Mouse (Mus musculus): ENCODE data around the gene Iqcc. TPM values are rescaled to one million over a fixed set of nuclear protein-coding genes. Genes with fewer than 3 reads are reported as not detected.

Iqcc gene
- polyA plus RNA-seq, 1 experiment = 9.7 TPM

DNA sequence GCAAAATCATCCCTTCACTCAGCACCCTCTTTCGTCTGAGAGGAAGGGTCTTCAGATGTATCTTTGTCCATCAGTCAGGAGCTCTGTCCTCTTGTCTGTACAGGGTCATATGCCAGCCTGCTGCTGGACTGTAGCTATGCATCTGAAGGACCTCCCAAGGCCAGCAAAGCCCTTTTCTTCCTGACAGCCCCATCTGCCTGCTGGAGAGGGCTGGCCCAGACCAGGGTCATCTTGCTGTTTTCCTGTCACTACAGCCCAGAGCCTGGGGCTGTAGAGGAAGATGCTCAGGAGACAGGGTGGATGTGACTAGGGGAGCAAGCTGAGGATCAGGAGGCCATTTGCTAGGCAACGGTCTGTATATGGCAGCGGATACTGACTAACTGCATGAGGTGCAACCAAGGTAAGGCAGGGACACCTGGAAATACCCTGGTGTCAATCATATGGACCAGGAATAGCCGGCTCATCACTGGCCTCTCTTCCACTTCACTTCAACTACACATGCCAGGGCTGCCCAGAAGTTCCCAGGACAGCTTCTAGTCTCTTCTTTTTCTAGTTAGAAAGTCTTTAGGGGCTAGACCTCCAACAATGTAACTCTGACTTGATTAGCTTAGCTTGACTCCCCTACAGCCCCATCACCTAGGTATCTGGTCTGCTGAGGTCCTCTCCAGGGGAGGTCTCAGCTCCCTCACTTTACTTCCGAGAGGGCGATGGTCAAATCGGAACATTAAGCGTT, 4.1 kb upstream of the Iqcc start:
- no peaks in the 10 kb centered on the region for H3K9me3 ChIP-seq
- peaks cover 47% of the 10 kb centered on the region for H3K36me3 ChIP-seq (replicated peaks; ENCODE audit: low read length)
- no peaks in the 10 kb centered on the region for H3K27me3 ChIP-seq (replicated peaks)
- H3K4me3 ChIP-seq (replicated peaks) = peak overlapping the region; percentile 93
- peaks cover 71% of the 10 kb centered on the region for H3K4me1 ChIP-seq
- no peak for TF ChIP-seq GATA1 (IDR thresholded peaks at IDR 0.05; ENCODE audit: borderline replicate concordance, low read length)
- TF ChIP-seq FLI1 (IDR thresholded peaks at IDR 0.05; ENCODE audit: low read length) = no peak

DNA sequence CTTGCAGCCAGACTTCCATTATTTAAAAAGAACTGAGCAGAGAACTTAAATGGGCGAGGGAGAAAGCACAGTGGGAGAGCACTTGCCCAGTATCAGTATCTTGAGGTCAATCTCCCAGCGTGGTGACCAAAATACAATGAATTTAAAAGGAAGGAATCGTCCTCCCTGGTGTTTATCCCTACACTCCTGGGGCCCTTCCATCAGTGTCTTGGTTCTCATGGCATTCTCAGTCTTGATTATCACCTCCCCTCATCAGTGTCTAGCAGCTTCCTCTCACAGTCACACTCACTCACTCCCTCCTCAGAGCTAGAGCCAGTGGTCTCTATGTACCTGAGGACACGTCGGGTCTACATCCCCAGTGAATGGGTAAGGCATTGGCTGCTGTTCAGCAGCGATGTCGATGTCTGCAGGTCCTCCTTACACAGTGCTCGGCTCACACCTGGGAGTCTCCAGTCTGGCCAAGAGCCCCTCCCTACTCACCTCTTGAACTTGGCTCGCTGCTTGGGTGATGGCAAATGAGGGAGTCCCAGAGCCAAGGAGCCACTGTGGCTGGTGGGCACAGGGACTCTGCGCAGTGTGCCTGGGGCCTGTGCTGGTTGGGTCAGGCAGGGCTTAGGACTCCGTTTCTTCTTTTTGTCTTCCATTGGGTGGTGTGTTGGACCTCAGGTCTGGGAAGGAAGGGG, 3.4 kb upstream of the Iqcc start:
- Histone ChIP-seq H3K36me3 (replicated peaks; ENCODE audit: low read length) (peaks cover 44% of the 10 kb centered on the region), H3K27me3 (replicated peaks) (no peaks in the 10 kb centered on the region), H3K4me3 (replicated peaks) (peak overlapping the region; percentile 93), H3K9me3 (no peaks in the 10 kb centered on the region), H3K4me1 (peaks cover 78% of the 10 kb centered on the region)
- TF ChIP-seq FLI1 (IDR thresholded peaks at IDR 0.05; ENCODE audit: low read length) (no peak), GATA1 (IDR thresholded peaks at IDR 0.05; ENCODE audit: borderline replicate concordance, low read length) (no peak)

DNA sequence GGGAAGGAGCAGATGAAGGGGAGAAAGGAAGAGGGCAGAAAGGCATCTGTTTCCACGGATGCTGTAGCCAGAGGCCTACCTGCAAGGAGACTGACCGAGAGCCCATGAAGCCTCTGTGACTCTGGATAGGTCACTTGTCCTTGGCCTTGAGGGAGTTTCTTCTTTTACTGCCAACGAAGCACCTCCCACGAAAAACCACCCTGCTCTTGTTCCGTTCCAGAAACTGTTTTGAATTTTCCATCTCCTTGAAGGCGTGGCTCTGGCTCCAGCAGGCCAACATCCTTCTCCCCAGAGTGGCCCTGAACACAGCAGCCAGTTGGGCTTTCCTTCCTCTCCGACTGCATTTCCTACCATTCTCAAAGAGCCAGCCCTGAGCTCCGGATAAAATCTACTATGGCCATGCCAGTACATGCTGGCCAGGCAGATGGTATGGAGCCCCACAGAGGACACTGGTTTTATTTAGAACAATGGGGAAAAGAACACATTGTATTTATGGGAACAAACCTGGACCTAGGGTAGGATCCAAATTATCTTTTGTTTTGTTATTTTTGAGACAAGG, 2.5 kb upstream of the Iqcc start:
- H3K4me1 ChIP-seq = peaks cover 78% of the 10 kb centered on the region
- H3K27me3 ChIP-seq (replicated peaks) = no peaks in the 10 kb centered on the region
- no peak overlapping the region for H3K4me3 ChIP-seq (replicated peaks)
- no peaks in the 10 kb centered on the region for H3K9me3 ChIP-seq
- TF ChIP-seq FLI1 (IDR thresholded peaks at IDR 0.05; ENCODE audit: low read length) (no peak), GATA1 (IDR thresholded peaks at IDR 0.05; ENCODE audit: borderline replicate concordance, low read length) (no peak)
- peaks cover 44% of the 10 kb centered on the region for H3K36me3 ChIP-seq (replicated peaks; ENCODE audit: low read length)

DNA sequence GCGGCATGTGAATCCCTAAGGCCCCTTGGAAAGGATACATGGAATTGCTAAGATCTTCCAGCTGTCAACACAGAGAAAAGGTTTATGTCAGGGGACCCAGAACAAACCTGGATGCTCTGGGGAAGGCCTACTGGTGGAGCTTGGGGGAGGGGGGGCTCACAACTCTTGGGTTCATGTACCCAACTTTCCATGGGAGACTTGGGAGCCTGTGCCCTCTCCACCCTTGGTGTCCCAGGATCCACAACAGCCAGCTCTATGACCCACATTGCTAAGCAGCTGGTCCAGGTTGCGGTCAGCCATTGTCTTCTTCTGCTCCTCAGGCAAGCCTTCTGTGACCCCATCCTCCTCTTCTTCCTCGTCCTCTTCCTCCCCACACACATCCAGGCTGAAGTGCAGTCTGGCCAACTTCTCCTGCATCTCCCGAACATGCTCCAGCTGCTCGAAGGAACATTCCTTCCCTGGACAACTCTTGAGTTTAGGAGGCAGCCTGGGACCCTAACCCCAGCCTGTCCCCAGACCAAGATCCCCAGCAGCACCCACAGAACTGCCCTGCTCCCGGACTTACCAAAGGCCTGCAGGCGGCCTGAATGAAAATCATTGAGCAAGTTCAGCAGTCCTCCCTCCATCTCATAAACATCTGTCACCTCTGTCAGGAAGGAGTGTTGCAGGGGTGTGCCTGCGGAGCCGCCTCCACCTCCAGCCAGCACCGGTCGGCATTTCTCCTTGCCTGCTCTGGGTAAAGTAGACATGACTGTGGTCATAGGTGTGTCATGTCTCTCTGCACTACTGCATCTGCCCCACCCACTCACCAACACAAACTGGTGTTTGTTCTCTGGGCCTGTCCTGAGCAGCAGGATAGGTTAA, 1.8 kb upstream of the Iqcc start:
- TF ChIP-seq FLI1 (IDR thresholded peaks at IDR 0.05; ENCODE audit: low read length) (no peak), GATA1 (IDR thresholded peaks at IDR 0.05; ENCODE audit: borderline replicate concordance, low read length) (no peak)
- peaks cover 72% of the 10 kb centered on the region for H3K4me1 ChIP-seq

DNA sequence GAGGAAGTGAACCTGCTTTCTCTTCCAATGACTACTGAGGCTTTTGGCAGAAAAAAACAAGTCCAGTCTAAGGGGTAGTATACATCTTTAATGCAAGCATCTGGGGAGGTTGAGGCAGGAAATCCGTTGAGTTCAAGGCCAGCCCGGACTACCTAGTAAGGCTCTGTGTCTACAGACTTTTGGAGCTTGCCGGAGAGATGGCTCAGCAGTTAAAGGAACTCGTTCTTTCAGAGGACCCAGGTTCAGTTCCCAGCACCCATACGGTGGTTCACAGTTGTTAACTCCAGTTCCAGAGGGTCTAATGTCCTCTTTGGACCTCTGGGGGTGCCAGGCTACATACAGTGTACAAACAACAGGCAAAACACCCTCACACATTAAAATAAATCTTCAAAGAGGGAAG, 868 bp downstream of the Iqcc start:
- H3K4me1 ChIP-seq = peaks cover 54% of the 10 kb centered on the region
- no peaks in the 10 kb centered on the region for H3K9me3 ChIP-seq
- no peaks in the 10 kb centered on the region for H3K27me3 ChIP-seq (replicated peaks)
- TF ChIP-seq FLI1 (IDR thresholded peaks at IDR 0.05; ENCODE audit: low read length) (no peak), GATA1 (IDR thresholded peaks at IDR 0.05; ENCODE audit: borderline replicate concordance, low read length) (no peak)
- H3K36me3 ChIP-seq (replicated peaks; ENCODE audit: low read length) = peaks cover 61% of the 10 kb centered on the region
- H3K4me3 ChIP-seq (replicated peaks) = peak overlapping the region; percentile 99

More for the DNA sequence above, 1.8 kb upstream of the Iqcc start:
- peak overlapping the region; percentile 20 for H3K4me3 ChIP-seq (replicated peaks)
- no peaks in the 10 kb centered on the region for H3K9me3 ChIP-seq
- peaks cover 44% of the 10 kb centered on the region for H3K36me3 ChIP-seq (replicated peaks; ENCODE audit: low read length)
- H3K27me3 ChIP-seq (replicated peaks) = no peaks in the 10 kb centered on the region

DNA sequence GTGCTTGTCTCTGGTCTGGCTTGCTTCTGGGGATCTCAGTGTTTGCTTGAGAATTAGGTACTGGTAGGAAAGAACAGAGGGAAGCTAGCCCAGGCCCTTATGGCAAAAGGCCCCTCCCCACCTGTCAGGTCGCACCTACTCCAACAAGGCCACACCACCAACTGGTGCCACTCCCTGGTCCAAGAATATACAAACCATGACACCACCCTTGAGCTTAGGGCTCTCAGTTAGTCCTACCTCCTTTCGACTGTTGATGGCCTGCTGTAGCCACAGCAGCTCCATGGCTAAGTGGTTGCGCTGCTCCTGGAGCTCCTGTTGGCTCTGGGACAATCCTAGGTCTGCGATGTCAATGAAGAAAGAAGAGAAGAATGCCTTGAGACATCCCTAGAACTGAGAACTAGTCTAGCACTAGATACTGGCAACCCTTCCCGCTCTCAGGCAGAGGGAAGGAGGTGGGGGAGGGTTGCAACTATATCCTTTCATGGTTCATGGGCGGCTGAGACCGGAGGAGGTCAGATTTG, 1.7 kb downstream of the Iqcc start:
- H3K9me3 ChIP-seq = no peaks in the 10 kb centered on the region
- peaks cover 68% of the 10 kb centered on the region for H3K36me3 ChIP-seq (replicated peaks; ENCODE audit: low read length)
- peak overlapping the region; percentile 5 for H3K4me3 ChIP-seq (replicated peaks)
- TF ChIP-seq FLI1 (IDR thresholded peaks at IDR 0.05; ENCODE audit: low read length) = no peak
- TF ChIP-seq GATA1 (IDR thresholded peaks at IDR 0.05; ENCODE audit: borderline replicate concordance, low read length) = no peak
- H3K27me3 ChIP-seq (replicated peaks) = no peaks in the 10 kb centered on the region
- H3K4me1 ChIP-seq = peaks cover 46% of the 10 kb centered on the region

DNA sequence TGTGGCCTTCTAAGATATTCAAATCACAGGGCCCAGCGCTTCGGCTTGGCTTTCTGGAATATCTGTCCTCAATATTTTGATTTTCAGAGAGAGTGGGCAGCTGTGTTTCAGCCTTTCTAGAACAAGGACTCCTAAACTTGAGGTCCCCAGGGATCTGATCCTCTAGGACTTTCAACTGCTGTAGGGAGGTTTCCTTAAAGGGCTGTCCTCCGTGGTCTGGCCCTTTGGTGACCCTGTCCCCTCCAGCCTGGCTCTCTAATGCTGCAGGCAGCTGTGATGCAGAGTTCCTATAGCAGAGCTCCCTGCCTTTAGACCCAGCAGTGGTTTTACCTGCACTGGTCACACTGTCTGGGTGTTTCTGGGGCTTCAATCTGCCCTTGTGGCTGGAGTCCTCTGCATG, 2.3 kb downstream of the Iqcc start:
- Histone ChIP-seq H3K4me3 (replicated peaks) (no peak overlapping the region), H3K4me1 (peaks cover 40% of the 10 kb centered on the region), H3K36me3 (replicated peaks; ENCODE audit: low read length) (peaks cover 69% of the 10 kb centered on the region)

DNA sequence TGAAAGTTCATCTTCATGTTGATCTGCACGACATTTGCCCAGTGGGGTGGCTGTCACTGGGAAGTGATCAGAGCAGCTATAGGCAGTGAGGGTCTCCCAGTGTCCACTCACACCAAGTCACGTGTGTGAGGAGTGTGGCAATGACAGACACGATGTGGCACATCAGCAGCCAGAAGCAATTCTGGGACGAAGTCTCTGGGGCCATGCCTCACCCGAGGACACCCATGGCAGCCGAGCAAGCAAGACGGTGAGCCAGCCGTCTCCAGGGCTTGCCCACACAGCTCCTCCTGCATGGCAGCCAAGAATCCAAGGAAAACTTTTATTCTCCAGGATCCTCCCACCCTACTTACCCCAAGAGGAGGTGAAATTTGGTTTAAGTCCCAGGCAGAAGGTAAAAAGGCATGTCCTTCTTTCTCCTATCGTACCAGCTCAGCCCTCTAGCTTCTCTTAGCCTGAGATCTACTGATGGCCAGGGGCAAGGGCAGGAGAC, 3.1 kb downstream of the Iqcc start:
- Histone ChIP-seq H3K36me3 (replicated peaks; ENCODE audit: low read length) (peaks cover 69% of the 10 kb centered on the region), H3K4me1 (peaks cover 35% of the 10 kb centered on the region)

More for the DNA sequence above, 2.3 kb downstream of the Iqcc start:
- TF ChIP-seq FLI1 (IDR thresholded peaks at IDR 0.05; ENCODE audit: low read length) = no peak
- TF ChIP-seq GATA1 (IDR thresholded peaks at IDR 0.05; ENCODE audit: borderline replicate concordance, low read length) = no peak
- Histone ChIP-seq H3K9me3 (no peaks in the 10 kb centered on the region), H3K27me3 (replicated peaks) (no peaks in the 10 kb centered on the region)

DNA sequence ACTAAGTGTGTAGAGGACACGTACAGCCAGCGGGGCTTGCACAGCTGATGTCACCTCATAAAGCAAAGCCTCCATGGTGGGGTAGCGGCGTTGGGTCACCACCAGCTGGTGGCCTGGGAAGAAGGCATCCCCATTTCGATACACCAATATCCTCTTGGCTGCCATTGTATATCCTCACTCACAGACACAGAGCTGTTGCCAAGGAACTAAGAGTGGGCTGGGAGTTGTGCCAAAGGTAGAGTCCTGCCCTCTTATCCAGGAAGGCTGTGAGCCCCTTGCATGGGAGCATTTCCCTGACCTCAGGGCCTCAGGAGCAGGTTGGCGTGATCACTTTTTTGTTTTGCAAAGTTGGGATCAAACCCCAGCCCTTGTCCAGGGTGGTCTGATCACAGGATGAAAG, 4.8 kb downstream of the Iqcc start, which contains the start of gene Dcdc2b:
Dcdc2b (minus strand) TSS at position 165 of the 400 bp plus-strand sequence.
- no peaks in the 10 kb centered on the region for H3K9me3 ChIP-seq
- no peak within 1 kb of the TSS for H3K4me3 ChIP-seq (replicated peaks)
- no peaks in the 10 kb centered on the region for H3K27me3 ChIP-seq (replicated peaks)
- peaks cover 25% of the 10 kb centered on the region for H3K4me1 ChIP-seq
- no peak for TF ChIP-seq FLI1 (IDR thresholded peaks at IDR 0.05; ENCODE audit: low read length)
- no peak for TF ChIP-seq GATA1 (IDR thresholded peaks at IDR 0.05; ENCODE audit: borderline replicate concordance, low read length)
- peaks cover 76% of the 10 kb centered on the region for H3K36me3 ChIP-seq (replicated peaks; ENCODE audit: low read length)

More for the DNA sequence above, 3.1 kb downstream of the Iqcc start:
- H3K4me3 ChIP-seq (replicated peaks) = no peak overlapping the region
- no peaks in the 10 kb centered on the region for H3K9me3 ChIP-seq
- TF ChIP-seq GATA1 (IDR thresholded peaks at IDR 0.05; ENCODE audit: borderline replicate concordance, low read length) (no peak), FLI1 (IDR thresholded peaks at IDR 0.05; ENCODE audit: low read length) (no peak)
- H3K27me3 ChIP-seq (replicated peaks) = no peaks in the 10 kb centered on the region
